Mouse (Mus musculus): ENCODE measurements around the gene Tomt.
"Not testable (repeated sequence)": the region's sequence is repeated elsewhere in the genome, so short reads cannot be mapped to it uniquely, and the experiment has no call there.

Gene Tomt

DNA sequence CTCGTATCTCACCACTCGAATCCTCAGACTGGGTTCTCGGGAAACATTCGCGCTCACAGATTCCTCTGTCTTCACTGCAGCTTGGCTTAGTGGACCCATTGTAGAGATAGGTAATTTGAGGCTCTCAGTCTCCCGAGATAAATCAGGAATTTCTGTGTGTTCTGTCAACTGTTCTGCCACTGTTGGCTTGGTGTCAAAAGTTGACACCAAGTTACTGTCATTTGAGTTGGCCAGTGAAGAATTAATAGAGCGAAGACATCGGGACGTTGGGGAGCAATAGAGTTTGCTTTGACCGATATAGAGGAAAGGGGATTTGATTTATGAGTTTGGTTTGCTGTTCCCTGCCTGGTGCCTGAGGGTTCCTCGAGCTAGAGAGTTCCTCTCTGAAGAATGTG lies at the start of gene Tomt:
Gene Tomt (minus strand): TSS at position 73 of the 395 bp plus-strand sequence.
- DNase-seq = no peak

DNA sequence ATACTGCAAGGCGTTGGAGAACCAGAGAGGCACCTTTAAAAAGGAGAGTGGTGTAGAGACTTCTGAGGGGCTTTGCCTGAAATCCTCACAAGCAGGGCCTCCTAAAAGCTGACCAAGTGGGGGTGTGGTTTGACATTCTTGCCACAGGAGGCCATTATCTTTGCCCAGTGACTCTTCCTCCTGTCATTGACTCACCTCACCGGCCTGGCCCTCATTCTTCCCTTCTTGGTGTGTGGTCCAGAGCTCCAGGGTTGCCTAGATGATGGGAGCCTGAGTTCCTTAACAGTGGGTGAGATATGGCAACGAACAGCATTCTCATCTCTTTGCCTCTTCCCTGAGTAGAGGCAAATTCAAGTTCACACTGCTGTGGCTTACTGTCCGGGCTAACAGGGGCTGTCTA lies 49.7 kb upstream of the Tomt start:
- DNase-seq = no peak

DNA sequence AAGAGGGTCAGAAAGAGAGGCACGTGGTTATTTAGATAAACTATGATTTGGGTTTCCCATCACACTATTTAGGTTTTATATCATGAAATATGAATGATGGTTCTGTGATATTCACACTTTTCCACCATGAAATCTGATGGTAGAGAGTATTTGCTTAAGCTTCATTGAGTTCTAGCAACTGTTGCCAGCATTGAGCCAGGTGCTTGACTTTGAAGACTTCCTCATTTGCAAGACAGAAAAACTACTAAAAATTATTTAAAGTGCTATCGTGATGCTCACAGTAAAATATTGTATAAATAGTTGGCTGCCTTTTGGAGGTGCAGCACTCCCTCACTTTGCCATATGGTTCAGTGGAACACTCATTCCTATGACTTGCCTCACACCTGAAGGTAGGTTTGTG lies 49.1 kb upstream of the Tomt start:
- DNase-seq = no peak

DNA sequence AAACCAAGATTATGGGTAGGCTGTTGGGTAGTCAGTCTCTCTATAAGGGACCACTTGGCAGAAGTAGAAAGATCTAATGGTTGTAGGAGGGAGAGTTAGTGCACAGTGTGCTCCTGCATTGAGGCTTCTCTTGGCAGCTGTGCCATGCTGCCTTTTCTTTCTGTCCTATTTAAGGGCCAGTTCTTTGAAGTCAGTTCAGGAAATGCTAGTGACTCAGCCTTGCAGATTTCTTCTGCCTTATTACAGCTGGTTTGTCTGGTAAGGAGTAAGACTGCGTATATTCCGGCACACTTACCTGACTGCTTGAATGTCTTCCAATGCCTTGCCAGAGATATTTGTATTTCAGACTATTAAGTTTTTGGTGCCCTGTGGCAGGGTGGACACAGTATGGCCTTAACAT lies 48.0 kb upstream of the Tomt start:
- no peak for DNase-seq

DNA sequence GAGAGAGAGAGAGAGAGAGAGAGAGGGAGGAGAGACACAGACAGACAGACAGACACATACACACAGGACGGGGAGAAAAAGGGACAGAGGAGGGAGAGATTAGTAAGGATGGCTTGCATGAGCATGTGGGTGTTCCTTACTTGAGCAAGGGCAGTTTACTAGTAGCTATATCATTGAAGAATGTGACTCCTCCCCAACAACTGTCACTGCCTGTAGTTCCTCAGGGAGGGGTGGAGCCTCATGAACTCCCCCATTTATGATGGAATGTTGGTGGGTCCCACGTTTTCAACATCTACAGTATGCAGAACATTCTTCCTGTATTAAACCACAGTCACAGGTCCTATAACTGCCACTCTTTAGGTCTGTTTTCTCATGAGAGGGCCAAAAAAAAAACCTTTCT lies 45.9 kb upstream of the Tomt start:
- no peak for DNase-seq

DNA sequence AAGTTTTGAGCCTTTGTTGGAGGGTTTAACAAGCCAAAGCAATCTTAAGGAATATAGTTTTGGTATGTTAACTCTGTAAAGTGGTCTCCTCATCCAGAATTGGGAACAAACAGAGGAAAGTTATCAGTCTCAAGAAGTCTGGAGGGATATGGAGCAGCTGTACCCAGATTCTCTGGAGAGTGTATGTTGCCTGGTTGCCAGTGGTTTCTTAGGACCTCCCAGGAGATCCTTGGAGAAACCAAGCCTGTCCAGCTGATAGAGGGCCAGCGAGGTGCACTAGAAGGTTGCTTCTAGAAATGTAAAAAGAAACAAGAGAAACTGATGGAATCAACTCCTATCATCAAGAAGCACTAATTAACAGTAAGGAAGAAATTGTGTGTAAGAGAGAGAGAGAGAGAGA lies 45.5 kb upstream of the Tomt start:
- DNase-seq = no peak

DNA sequence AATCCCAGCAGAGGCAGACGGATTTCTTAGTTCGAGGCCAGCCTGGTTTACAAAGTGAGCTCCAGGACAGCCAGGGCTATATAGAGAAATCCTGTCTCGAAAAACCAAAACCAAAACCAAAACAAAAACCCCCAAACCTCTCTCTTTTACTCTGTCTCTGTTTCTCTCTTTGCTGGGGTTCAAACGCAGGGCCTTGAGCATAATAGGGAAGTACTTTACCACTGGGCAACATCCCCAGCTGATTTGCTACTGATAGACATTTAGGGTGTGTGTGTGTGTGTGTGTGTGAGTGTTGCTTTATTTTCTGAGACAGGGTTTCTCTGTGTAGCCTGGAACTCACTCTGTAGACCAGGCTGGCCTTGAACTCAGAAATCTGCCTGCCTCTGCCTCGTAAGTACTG lies 42.8 kb upstream of the Tomt start:
- DNase-seq = not testable (repeated sequence)

DNA sequence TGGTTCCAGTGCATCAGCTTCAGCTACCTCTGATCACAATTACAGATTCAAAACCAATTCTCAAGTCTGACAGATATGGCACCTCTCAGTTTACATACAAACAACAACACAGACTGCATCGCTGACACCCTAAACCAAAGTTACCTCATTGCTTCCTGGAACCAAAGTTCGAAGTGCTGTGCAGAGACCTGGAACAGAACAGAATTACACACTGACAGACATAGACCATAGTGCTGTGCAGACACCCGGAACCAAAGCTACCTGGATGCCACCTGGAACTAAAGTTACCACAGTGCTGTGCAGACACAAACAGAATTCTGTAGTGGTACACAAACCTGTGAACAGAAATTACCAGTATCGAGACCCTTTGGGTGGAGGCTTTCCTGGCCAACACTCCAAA lies 33.6 kb upstream of the Tomt start:
- DNase-seq = peak; percentile 34

DNA sequence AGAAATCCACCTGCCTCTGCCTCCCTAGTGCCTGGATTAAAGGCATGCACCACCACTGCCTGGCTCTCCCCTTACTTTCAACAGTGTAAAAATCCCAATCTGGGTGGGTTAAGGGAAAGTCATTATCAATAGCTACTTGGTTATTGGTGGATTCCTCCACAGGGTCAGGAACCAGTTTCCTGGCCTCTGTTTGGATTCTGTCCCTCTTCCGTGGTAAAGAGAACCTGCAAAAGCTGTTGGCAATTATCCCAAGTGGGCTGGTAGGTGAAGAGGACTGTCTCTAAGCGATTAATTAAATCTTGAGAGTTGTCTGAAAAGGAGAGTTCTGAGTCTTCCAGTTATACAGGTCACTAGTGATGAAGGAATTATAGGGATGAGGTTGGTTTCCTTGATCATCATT lies 32.2 kb upstream of the Tomt start:
- DNase-seq = no peak

DNA sequence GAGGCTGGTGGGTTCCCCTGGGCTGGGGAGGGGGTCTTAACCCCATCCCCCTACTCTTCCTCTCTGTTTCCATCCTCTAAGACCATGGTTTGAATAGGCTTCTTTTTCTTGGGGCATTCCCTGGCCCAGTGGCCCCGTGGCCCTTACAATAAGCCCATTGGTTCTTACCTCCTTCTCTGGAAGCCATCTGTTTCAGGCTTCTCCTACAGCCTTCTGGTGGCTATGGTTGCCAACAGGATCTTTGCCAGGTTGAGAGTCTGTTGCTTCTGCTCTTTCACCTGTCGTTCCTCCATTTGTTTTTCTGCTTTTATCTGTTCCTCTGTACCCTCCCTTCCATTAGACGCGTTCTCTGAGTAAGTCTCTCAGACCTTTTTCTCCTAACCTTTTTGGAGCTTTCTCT lies 31.4 kb upstream of the Tomt start:
- no peak for DNase-seq

DNA sequence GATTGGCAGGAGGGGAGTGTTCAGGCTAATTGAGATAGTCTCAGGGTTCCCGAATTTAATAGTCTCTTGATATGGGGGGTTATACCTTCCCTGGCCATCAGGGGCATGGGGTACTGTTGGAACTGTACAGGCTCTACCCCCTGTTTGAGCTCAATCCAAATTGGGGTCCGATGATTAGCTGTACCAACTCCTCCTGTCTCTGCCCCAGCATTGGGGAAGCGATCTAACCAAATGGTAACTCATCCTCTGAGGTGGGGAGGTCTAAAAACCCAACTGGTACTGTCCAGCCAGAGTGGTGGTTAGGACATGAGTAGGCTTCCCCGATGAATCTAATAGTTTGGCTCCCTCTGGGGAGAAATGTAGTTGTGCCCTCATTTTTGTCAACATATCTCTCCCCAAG lies 30.8 kb upstream of the Tomt start:
- DNase-seq = no peak

DNA sequence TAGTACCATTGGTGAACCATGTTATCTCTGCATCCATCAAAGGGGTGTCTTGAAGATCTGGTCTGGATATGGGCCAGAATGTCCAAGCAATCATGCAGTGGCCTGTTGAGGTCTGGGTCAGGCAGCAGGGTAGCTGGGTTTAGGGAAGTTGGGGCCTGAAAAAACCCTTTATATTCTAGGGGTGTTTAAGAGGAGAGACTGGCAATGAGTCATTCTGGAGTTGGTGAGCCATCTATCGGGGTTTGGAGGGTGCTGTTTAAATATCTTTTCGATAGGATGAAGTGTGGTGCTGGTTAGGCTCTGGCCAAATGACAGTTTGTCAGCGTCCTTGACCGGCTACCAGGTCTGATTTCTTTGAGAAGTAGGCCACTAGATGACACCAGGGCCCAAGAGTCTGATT lies 29.8 kb upstream of the Tomt start:
- DNase-seq = no peak

DNA sequence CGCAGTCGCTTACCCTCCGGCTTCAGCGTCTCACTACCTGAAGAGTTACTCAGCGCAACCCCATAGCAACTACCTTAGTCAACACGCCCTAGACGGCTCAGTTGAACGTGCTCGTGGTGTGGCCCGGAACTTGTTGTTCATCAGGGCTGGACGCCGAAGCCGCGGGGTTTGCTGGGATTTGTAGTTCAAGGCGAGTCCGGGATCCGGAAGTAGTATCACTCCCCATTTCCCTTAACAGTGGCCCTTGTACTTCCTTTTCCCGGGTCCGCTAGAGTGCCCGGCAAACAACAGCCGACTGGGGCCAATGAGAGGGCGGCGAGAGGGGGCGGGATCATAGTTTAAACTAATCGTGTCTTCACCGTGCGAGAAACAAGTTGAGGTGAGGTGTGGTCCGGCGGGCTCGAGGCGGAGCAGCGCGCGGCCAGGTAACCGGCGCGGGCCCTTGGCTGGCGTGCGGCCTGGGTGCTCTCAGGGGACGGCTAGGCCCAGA lies 27.6 kb upstream of the Tomt start, which contains the start of the genes Lrrc51 and Numa1:
Gene Lrrc51 (minus strand): TSS at position 145 of the 490 bp plus-strand sequence.
Gene Numa1 (plus strand): TSS at position 361 of the 490 bp plus-strand sequence.
- DNase-seq = peak; percentile 96

DNA sequence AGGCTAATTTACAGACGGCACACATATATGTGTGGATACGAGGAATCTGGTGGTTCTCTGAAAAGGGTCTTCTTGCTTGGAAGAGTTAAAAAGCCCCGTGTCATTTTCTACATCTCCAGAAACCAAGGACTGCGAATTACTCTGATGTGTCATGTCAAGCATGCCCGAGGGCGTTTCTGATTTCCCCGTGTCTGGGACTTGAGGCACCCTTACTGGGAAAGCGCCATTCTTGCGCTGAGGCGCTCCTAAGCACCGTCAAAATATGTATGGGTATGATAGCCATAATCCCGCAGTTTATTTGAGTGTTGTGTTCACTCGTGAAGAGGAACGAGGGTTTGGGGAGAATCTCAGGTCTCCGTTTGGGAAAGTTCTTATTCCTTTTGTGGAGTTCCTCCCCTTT lies 27.1 kb upstream of the Tomt start:
- peak; percentile 39 for DNase-seq

DNA sequence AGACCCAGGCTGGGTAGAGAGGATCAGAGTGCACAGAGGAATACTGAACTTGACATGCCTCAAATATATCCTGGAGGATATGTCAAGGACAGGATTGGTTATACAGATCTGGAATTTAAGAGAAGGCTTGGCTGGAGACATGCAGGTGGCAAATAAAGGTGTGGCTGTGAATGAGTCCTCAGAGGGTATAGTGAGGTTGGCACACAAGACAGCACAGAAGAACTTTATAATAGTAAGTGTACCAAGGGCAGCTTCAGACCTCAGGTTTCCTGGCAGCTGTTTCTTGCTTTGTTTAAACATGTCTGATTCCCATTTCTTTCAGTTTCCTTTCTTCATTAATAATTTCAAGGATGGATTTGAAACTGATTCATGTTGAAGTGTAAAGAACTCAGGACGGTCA lies 26.4 kb upstream of the Tomt start:
- no peak for DNase-seq

DNA sequence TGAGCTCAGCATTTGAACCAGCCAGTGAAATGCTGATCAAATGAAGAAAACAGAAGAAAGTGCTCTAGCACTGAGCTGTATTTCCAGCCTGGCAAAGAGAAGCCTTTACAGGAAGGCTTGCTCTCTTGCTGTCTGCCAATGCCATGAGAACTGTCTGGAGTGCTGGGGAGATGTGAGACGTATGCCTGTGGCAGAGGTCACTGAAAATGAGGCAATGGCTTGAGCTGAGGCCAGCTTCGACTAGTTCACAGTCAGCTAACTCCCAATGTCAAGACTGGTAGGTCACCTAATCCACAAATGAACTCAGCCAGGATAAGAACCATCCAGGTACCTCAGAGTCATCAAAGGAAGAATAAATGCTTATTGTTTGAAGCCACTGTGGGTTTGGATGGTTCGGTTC lies 21.9 kb upstream of the Tomt start:
- DNase-seq = no peak

DNA sequence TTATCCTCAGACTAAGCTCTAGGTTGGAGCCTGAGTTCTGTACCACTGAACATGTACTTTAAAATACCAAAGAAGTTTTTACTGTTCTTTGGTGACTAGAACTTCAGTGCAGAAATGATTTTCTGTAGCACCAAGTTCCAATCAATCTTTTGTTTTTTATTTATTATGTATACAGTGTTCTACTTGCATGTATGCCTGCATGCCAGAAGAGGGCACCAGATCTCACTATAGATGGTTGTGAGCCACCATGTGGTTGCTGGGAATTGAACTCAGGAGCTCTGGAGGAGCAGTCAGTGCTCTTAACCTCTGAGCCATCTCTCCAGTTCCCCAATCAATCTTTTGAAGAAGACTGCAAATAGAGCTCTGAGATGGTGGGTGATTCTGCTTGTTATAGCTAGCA lies 19.7 kb upstream of the Tomt start:
- not testable (repeated sequence) for DNase-seq

DNA sequence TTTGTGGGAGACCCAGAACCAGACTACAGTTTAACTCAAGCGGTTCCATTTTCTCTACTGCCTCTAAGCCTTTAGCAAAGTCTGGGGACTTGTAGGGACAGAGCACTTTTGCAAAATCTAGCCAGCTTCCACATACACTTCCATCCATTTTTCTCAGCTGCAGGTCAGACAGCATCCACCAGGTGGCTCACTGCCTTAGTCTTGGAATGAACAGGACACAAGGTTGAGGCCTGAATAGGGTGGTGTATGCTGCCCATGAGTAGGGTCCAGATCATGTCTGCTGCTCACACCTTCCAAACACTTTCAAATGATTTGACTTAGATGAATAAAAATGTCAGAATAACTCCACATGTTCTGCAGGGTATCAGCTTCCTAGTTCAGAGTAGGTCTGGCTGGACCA lies 11.9 kb upstream of the Tomt start:
- peak; percentile 80 for DNase-seq

DNA sequence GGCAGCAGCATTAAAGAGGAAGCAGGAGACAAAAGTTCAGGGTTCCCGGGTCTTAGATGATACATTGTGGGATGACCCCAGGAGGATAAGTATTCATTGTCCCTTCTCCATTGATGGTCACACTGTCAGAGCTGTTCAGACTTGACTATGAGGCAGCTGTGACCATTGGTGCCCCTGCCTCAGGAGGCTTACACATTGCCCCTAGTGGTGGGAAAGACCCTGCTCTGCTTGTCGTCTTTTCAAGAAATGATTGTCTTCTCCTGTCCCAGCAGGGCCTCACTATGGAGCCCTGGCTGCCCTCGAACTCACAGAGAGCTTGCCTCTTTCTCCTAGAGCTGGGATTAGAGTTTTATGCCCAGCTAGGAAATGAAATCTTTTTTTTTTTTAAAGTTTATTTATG lies 5.8 kb upstream of the Tomt start:
- peak; percentile 9 for DNase-seq

DNA sequence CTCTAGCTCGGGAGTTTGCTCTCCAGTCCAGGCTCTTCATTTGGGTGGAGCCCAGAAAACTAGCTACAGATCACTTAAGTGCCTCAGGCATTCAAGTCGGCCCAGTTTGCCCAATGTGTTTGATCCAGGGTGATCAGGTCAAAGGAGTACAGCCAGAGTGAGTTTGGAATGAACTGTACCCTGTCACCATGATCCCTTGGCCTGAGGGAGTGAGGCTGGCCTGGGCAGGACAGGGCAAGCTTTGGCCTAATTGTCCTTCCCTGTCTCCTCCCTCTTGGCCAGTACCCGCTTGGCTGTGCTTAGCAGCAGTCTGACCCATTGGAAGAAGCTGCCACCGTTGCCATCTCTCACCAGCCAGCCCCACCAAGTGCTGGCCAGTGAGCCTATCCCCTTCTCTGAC lies 4.0 kb upstream of the Tomt start:
- DNase-seq = no peak

DNA sequence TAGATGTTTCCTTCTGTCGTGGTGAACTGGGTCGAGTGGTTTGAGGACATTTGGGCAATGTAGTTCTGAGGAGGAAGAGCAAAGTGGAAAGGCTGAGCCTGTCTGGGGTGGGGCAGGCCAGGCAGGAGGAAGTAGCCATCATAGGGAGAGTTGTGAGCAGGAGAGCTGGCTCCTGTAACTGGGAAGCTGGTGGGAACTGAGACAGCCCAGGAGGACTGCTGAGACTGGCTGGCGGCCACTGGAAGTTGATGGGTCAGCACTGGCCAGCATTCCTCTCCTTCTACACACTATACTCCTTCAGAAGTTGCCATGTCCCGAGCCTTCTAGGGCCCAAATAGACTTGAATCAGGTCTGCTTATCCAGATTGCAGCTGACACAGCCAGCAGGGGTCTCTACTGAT lies 2.2 kb upstream of the Tomt start:
- DNase-seq = peak; percentile 50

DNA sequence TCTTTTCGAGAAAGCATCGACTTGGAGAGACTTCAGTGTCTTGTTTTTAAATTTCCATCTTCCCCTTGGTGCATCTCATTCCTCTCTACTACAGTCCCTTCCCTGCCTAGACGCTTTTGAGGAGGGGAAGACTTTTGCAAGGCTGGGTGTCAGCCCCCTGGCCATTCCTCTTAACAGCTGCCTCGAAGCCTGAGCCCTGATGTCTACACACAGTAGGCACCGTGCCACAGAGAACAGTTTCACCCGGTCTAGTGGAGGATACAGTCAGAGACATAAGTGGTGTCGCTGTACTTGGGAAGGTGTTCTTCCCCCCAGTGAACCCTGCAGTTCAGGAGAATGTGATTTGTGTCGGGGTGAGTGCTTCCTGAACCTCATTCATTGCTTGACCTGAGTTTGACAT lies 537 bp upstream of the Tomt start:
- DNase-seq = peak; percentile 23

DNA sequence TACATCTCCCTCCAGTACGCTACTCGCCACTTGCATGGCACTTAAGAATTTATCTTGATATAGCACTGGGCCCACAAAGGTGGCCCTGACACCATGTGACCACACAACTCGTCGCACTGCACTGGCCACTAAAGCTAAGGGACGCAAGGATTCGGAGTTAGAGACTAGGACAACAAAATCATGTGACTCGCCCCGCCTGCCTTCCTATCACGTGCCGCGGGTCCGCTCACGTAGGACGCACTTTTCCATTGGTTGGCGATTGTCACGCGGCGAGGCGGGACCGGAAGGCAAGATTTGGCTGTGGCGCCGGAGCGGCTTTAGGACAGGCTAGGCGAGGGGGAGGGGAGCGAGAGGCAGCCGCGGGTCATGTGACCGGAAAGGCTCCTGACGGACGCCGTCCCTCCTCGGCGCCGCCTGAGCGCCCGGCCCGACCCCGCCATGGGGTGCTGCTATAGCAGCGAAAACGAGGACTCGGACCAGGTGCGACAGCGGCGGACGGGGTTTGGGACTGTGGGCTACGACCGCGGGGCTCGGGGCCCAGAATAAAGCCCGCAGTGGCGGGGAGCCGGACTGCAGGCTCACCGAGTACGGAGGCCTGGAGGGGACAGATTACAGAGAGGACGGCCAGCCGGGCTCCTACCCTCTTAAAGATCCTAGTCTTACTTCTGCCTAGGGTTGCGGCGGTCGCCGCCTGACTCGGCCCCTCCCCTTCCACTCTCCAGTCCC lies 435 bp downstream of the Tomt start, which contains the start of gene Lamtor1:
Gene Lamtor1 (plus strand): TSS at position 344 of the 726 bp plus-strand sequence.
- DNase-seq = peak; percentile 100

DNA sequence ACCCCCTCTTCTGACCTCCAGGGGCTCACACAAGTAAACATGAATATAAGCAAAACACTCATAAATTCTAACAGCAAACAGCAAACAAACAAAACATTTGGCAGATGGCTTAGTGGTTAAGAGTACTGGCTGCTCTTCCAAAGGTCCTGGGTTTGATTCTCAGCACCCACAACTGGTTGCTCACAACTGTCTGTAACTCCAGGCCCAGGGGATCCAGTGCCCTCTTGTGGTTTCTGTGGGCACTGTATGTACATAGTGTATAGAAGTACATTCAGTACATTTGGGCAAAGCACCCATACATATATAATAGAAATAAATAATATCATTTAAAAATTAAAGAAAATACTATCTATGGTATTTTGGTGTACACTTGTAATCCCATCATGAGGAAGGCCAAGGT lies 3.3 kb downstream of the Tomt start:
- no peak for DNase-seq

DNA sequence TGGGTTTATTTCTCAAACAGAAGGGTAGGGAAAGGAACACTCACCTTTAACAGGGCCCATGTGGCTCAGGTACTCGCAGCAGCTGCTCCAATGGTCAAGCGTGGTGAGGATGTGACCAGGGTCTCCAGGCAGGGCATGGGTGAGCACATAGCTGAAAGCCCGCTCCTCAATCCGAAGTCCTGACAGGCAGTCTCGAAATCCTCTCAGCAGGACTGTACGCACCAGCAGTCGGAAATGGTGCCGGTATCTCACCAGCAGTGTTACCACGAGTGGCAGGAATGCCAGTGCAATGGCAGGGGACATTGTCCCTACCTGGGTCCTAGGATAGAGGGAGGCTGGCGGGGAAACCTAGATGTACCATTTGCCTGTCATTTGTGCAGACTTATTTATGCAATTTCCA lies 4.2 kb downstream of the Tomt start:
- no peak for DNase-seq
